Comparison of ENCODE assay signal across 15 mouse cellular contexts in genomic region chr6:8489266-8489665, GRCm38 (mm10).
"Had no signal": no experiment of that assay in that cellular context is flagged by ENCODE, and none has a peak within 500 bp of the region (broad histone marks: within the 10 kb centered on the region; RNA-seq: fewer than 3 reads in every experiment).

No protein-coding gene starts in this region.

- DNase-seq: retina, postnatal 1 day; right cerebral cortex, adult 18-20 months; right cerebral cortex, postnatal 14 days; right cerebral cortex, postnatal 25 days; right cerebral cortex, postnatal 4 days; spleen, adult 18-20 months; thymus, adult 18-20 months; thymus, postnatal 14 days; thymus, postnatal 25 days; thymus, postnatal 4 days had no signal

- H3K4me1 ChIP-seq: neural tube, embryonic 12.5 days; stomach, embryonic 15.5 days had no signal

- H3K9me3 ChIP-seq: neural tube, embryonic 12.5 days; neural tube, embryonic 13.5 days; neural tube, embryonic 15.5 days; stomach, embryonic 15.5 days had no signal

- H3K27me3 ChIP-seq: neural tube, embryonic 12.5 days; neural tube, embryonic 13.5 days; neural tube, embryonic 15.5 days; stomach, embryonic 15.5 days had no signal

- H3K4me3 ChIP-seq: neural tube, embryonic 12.5 days; neural tube, embryonic 13.5 days; neural tube, embryonic 15.5 days; stomach, embryonic 15.5 days had no signal

- H3K27ac ChIP-seq: neural tube, embryonic 12.5 days; neural tube, embryonic 13.5 days; neural tube, embryonic 15.5 days; stomach, embryonic 15.5 days; stomach, postnatal 0 days had no signal

- H3K36me3 ChIP-seq: neural tube, embryonic 12.5 days; neural tube, embryonic 13.5 days; neural tube, embryonic 15.5 days; stomach, embryonic 15.5 days had no signal

- H3K4me2 ChIP-seq: neural tube, embryonic 12.5 days; neural tube, embryonic 13.5 days; neural tube, embryonic 15.5 days; stomach, embryonic 15.5 days had no signal

- H3K9ac ChIP-seq: neural tube, embryonic 12.5 days; neural tube, embryonic 13.5 days; neural tube, embryonic 15.5 days; stomach, embryonic 15.5 days had no signal
